Mouse (Mus musculus) liver, embryonic 16.5 days (tissue): Measurements from ENCODE around the gene Krtap31-2. TPM values are rescaled to one million over a fixed set of nuclear protein-coding genes. Genes with fewer than 3 reads are reported as not detected.

ENCODE experiments used
- ATAC-seq: fragments of 200-750 bp; cut with Nextera tagmentation; 2 replicates; pipeline ENCODE4 v1.8.0; 2017; ENCODE audit warnings: low read depth, mild to moderate bottlenecking, moderate number of reproducible peaks, moderate library complexity
- H3K27ac ChIP-seq: fragments of 300-500 bp; sonication (generic); 2 replicates; pipeline ENCODE4 v1.5.1; 2014; ENCODE audit warnings: mild to moderate bottlenecking, low read length
- H3K27me3 ChIP-seq: fragments of 300-500 bp; sonication (generic); 2 replicates; pipeline ENCODE4 v1.6.1; 2014; ENCODE audit warnings: low read depth, low read length, mixed read lengths; ENCODE audit not compliant: control insufficient read depth, insufficient read depth
- H3K36me3 ChIP-seq: fragments of 300-500 bp; sonication (generic); 2 replicates; pipeline ENCODE4 v1.6.1; 2014; ENCODE audit warnings: mild to moderate bottlenecking; ENCODE audit not compliant: control insufficient read depth, insufficient read depth
- H3K4me1 ChIP-seq: fragments of 300-500 bp; sonication (generic); 2 replicates; pipeline ENCODE4 v1.6.1; 2014; ENCODE audit warnings: low read depth, low read length, mixed read lengths; ENCODE audit not compliant: control insufficient read depth
- H3K4me2 ChIP-seq: fragments of 300-500 bp; sonication (generic); 2 replicates; pipeline ENCODE4 v1.6.1; 2014; ENCODE audit warnings: low read depth, low read length, mixed read lengths
- H3K4me3 ChIP-seq: fragments of 300-500 bp; sonication (generic); 2 replicates; pipeline ENCODE4 v1.5.1; 2014; ENCODE audit warnings: low read depth, mild to moderate bottlenecking, low read length
- H3K9ac ChIP-seq: fragments of 300-500 bp; sonication (generic); 2 replicates; pipeline ENCODE4 v1.6.1; 2014; ENCODE audit warnings: low read depth, low read length
- H3K9me3 ChIP-seq: fragments of 300-500 bp; sonication (generic); replicated peaks from 2 replicates; pipeline ENCODE4 v1.6.1; 2016; ENCODE audit warnings: low read length; ENCODE audit not compliant: control insufficient read depth
- WGBS: fragments of 180-500 bp; shearing (Covaris S2); extraction: QIAGEN DNeasy Blood & Tissue Kit; methylation state at CpG from one replicate; pipeline ENCODE4 v1.1.7; 2014; ENCODE audit not compliant: insufficient replicate concordance; 5-methylcytosine and 5-hydroxymethylcytosine counted together
- polyA plus RNA-seq: library from polyadenylated mRNA; unstranded; fragments of >200 nt; fragmentation: Nextera tagmentation; extraction: Ambion mirVana; gene quantifications from 2 replicates; pipeline ENCODE4 v1.2.1, GENCODE M21; 2015

The Krtap31-2 gene
- polyA plus RNA-seq, 1 experiment from 2014 or later, result not detected

DNA sequence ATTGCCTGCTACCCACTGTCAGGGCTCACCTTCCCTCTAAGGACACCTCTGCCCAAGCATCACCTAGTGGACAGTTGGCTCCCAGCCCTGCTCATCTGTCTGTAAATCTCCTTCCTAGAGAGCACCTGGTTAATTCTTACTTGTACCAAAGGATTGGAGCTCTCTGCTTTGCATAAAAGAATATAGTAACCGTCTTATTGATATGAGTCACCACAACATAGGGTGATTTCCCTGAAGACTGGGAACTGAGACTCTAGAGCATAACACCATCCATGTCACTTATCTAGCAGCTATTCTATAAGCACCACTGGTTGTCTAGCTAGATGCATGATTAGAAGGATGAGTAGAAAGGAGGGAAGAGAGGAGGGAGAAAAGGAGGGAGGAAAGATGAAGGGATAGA is 47.4 kb downstream of the Krtap31-2 start:
- ATAC-seq, result no peak
- no peak overlapping the region for H3K9ac ChIP-seq
- WGBS, result 74% methylated on average over 1 of the region's 1 CpGs
- H3K27ac ChIP-seq, result no peak overlapping the region
- no peaks in the 10 kb centered on the region for H3K36me3 ChIP-seq
- no peaks in the 10 kb centered on the region for H3K9me3 ChIP-seq
- H3K4me2 ChIP-seq, result no peak overlapping the region
- H3K4me1 ChIP-seq, result no peaks in the 10 kb centered on the region
- H3K4me3 ChIP-seq, result no peak overlapping the region
- H3K27me3 ChIP-seq, result no peaks in the 10 kb centered on the region

DNA sequence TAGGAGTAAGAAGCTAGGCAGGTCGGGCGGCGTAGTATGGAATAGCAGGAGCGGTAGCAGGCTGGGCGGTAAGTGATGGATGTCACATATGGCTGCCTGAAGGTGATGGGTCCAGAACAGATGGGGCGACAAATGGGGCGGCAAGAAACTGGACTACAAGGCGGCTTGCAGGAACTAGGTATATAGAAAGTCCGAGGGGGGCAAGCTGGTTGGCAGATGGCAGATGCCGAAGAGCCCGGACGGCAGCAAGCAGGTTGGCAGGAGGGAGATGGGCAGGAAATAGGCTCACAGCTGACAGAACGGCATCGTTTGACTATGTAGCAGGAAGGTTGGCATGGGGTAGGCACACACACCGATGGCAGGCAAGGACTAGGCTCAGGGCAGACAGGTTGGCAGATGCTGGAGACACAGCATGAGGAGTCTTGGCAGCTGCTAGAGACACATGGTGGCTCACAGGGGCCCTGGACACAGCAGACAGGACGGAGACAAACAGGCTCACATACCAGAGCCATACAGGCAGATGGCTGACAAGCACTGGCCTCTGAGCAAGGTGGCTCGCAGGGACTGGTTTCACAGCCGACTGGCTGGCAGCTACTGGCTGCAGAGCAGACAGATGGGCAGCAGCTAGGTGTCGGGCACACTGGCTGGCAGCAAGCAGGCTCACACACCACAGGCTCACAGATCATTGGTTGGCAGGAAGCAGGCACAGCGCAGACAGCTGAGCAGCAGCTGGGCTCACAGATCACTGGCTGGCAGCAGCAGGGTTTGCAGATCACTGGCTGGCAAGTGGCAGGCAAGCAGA is 49.4 kb downstream of the Krtap31-2 start:
- no peaks in the 10 kb centered on the region for H3K4me1 ChIP-seq
- no peaks in the 10 kb centered on the region for H3K27me3 ChIP-seq
- H3K4me2 ChIP-seq, result no peak overlapping the region
- no peaks in the 10 kb centered on the region for H3K9me3 ChIP-seq
- H3K4me3 ChIP-seq, result no peak overlapping the region
- no peak overlapping the region for H3K9ac ChIP-seq
- ATAC-seq, result no peak
- H3K27ac ChIP-seq, result no peak overlapping the region
- no peaks in the 10 kb centered on the region for H3K36me3 ChIP-seq
- 70% methylated on average over 20 of the region's 20 CpGs for WGBS

DNA sequence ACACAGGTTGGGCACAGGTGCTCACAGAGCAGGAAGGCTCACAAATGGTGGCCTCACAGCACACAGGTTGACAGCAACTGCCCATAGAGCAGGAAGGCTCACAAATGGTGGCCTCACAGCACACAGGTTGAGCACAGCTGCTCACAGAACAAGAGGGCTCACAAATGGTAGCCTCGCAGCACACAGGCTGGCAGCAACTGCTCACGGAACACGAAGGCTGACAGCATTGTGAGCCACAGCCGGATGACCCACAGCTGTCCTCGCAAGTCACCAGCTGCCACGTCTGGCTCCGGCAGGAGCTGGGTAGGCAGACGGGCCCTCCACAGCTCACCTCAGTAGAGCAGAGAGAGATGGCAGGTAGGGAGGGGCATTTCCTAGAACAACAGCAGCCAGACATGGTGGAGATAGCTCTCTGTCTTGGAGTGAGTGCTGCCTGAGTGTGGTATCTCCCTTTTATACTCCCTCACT is 50.1 kb downstream of the Krtap31-2 start, which contains the start of gene Krtap16-1:
TSS of gene Krtap16-1 (minus strand) at position 418 of the 468 bp plus-strand sequence.
- Histone ChIP-seq H3K4me3 (no peak within 1 kb of the TSS), H3K9me3 (no peaks in the 10 kb centered on the region), H3K4me2 (no peak within 1 kb of the TSS), H3K4me1 (no peaks in the 10 kb centered on the region), H3K9ac (no peak within 1 kb of the TSS), H3K36me3 (no peaks in the 10 kb centered on the region), H3K27ac (no peak within 1 kb of the TSS), H3K27me3 (no peaks in the 10 kb centered on the region)
- ATAC-seq, result no peak
- 74% methylated on average over 8 of the region's 8 CpGs for WGBS

Other genes starting within 250 kb of the Krtap31-2 start
- not detected in 2 replicates for gene Gm14190, start 245.6 kb upstream of the Krtap31-2 start, polyA plus RNA-seq
- gene Gm14180, start 202.0 kb upstream of the Krtap31-2 start, polyA plus RNA-seq, result not detected in 2 replicates
- gene Gm11595, start 163.4 kb upstream of the Krtap31-2 start, polyA plus RNA-seq, result not detected in 2 replicates
- not detected in 2 replicates for gene Krtap4-8, start 155.6 kb upstream of the Krtap31-2 start, polyA plus RNA-seq
- gene Krtap4-9, start 151.1 kb upstream of the Krtap31-2 start, polyA plus RNA-seq, result not detected in 2 replicates
- gene Gm11596, start 142.8 kb upstream of the Krtap31-2 start, polyA plus RNA-seq, result not detected in 2 replicates
- not detected in 2 replicates for gene Gm11569, start 137.4 kb upstream of the Krtap31-2 start, polyA plus RNA-seq
- not detected in 2 replicates for gene Gm11554, start 131.8 kb upstream of the Krtap31-2 start, polyA plus RNA-seq
- not detected in 2 replicates for gene Krtap4-13, start 126.4 kb upstream of the Krtap31-2 start, polyA plus RNA-seq
- gene Gm11564, start 120.6 kb upstream of the Krtap31-2 start, polyA plus RNA-seq, result not detected in 2 replicates
- gene 2300003K06Rik, start 98.2 kb upstream of the Krtap31-2 start, polyA plus RNA-seq, result not detected in 2 replicates
- not detected in 2 replicates for gene Krtap4-16, start 84.7 kb upstream of the Krtap31-2 start, polyA plus RNA-seq
- gene Gm11568, start 78.4 kb upstream of the Krtap31-2 start, polyA plus RNA-seq, result not detected in 2 replicates
- not detected in 2 replicates for gene Gm11559, start 71.8 kb upstream of the Krtap31-2 start, polyA plus RNA-seq
- gene Krtap9-1, start 62.9 kb upstream of the Krtap31-2 start, polyA plus RNA-seq, result not detected in 2 replicates
- gene Gm11567, start 57.1 kb upstream of the Krtap31-2 start, polyA plus RNA-seq, result not detected in 2 replicates
- not detected in 2 replicates for gene Krtap31-1, start 28.4 kb upstream of the Krtap31-2 start, polyA plus RNA-seq
- gene Gm11565, start 21.5 kb upstream of the Krtap31-2 start, polyA plus RNA-seq, result not detected in 2 replicates
- gene Krtap9-5, start 12.2 kb downstream of the Krtap31-2 start, polyA plus RNA-seq, result not detected in 2 replicates
- gene Krtap29-1, start 42.8 kb downstream of the Krtap31-2 start, polyA plus RNA-seq, result not detected in 2 replicates
- gene Krtap16-1, start 50.3 kb downstream of the Krtap31-2 start, polyA plus RNA-seq, result not detected in 2 replicates
- gene Krtap17-1, start 57.7 kb downstream of the Krtap31-2 start, polyA plus RNA-seq, result not detected in 2 replicates
- not detected in 2 replicates for gene Krt33a, start 79.9 kb downstream of the Krtap31-2 start, polyA plus RNA-seq
- not detected in 2 replicates for gene Krt33b, start 93.6 kb downstream of the Krtap31-2 start, polyA plus RNA-seq
- gene Krt34, start 105.3 kb downstream of the Krtap31-2 start, polyA plus RNA-seq, result not detected in 2 replicates
- gene Krt31, start 114.3 kb downstream of the Krtap31-2 start, polyA plus RNA-seq, result not detected in 2 replicates
- not detected in 2 replicates for gene Krt32, start 151.9 kb downstream of the Krtap31-2 start, polyA plus RNA-seq
- gene Krt35, start 159.9 kb downstream of the Krtap31-2 start, polyA plus RNA-seq, result not detected in 2 replicates
- not detected in 2 replicates for gene Krt36, start 169.3 kb downstream of the Krtap31-2 start, polyA plus RNA-seq
- gene Krt13, start 185.3 kb downstream of the Krtap31-2 start, polyA plus RNA-seq, result not detected in 2 replicates
- gene Krt15, start 199.6 kb downstream of the Krtap31-2 start, polyA plus RNA-seq, result 0.07 and 0.12 TPM in 2 replicates
- gene Krt19, start 212.4 kb downstream of the Krtap31-2 start, polyA plus RNA-seq, result 2.8 and 9.4 TPM in 2 replicates